Mouse (Mus musculus) midbrain, embryonic 10.5 days (tissue): ENCODE results near the gene Svopl. TPM values are rescaled to one million over a fixed set of nuclear protein-coding genes. Genes with fewer than 3 reads are reported as not detected.

Source experiments
- DNase-seq: peaks from one replicate; pipeline ENCODE4 v3.0.0-alpha.2; 2017; ENCODE audit warnings: low spot score
- H3K27ac ChIP-seq: fragments of 300-500 bp; sonication (generic); replicated peaks from 2 replicates; pipeline ENCODE4 v1.5.1; 2016; ENCODE audit warnings: mild to moderate bottlenecking
- H3K27me3 ChIP-seq: fragments of 300-500 bp; sonication (generic); 2 replicates; pipeline ENCODE4 v1.6.1; 2016; ENCODE audit warnings: low read depth, mild to moderate bottlenecking; ENCODE audit not compliant: poor library complexity, severe bottlenecking
- H3K36me3 ChIP-seq: fragments of 300-500 bp; sonication (generic); 2 replicates; pipeline ENCODE4 v1.6.1; 2016; ENCODE audit warnings: mild to moderate bottlenecking, moderate library complexity
- H3K4me1 ChIP-seq: fragments of 300-500 bp; sonication (generic); 2 replicates; pipeline ENCODE4 v1.6.1; 2016
- H3K4me3 ChIP-seq: fragments of 300-500 bp; sonication (generic); 2 replicates; pipeline ENCODE4 v1.5.1; 2016; ENCODE audit warnings: mild to moderate bottlenecking, moderate library complexity
- H3K9me3 ChIP-seq: fragments of 300-500 bp; sonication (generic); replicated peaks from 2 replicates; pipeline ENCODE4 v1.6.1; 2016; ENCODE audit warnings: mild to moderate bottlenecking
- WGBS: fragments of 180-500 bp; shearing (Covaris S2); methylation state at CpG from one replicate; pipeline ENCODE4 v1.1.7; 2016; 5-methylcytosine and 5-hydroxymethylcytosine counted together
- polyA plus RNA-seq: library from polyadenylated mRNA; unstranded; fragments of >200 nt; fragmentation: Nextera tagmentation; extraction: Ambion mirVana; gene quantifications from 2 replicates; pipeline ENCODE4 v1.2.1, GENCODE M21; 2016

Gene Svopl
- polyA plus RNA-seq, 1 experiment from 2014 or later = 1.3 TPM

GRCm38 (mm10) chr6:38021406-38021805, 25.4 kb downstream of the Svopl start:
- no peaks in the 10 kb centered on the region for H3K36me3 ChIP-seq
- H3K4me1 ChIP-seq = no peaks in the 10 kb centered on the region
- H3K27ac ChIP-seq = no peak overlapping the region
- H3K4me3 ChIP-seq = no peak overlapping the region
- DNase-seq = no peak
- H3K9me3 ChIP-seq = no peaks in the 10 kb centered on the region
- 86% methylated on average over 7 of the region's 7 CpGs for WGBS
- no peaks in the 10 kb centered on the region for H3K27me3 ChIP-seq

- DNase-seq = no peak
- WGBS = 85% methylated on average over 2 of the region's 2 CpGs
- H3K36me3 ChIP-seq = no peaks in the 10 kb centered on the region
- H3K4me3 ChIP-seq = no peak overlapping the region
- H3K27me3 ChIP-seq = no peaks in the 10 kb centered on the region
- H3K9me3 ChIP-seq = no peaks in the 10 kb centered on the region
- peaks cover 6% of the 10 kb centered on the region; the same call in 1 of the 2 replicates for H3K4me1 ChIP-seq
- no peak overlapping the region; the same call in 1 of the 2 replicates for H3K27ac ChIP-seq
These were observed 34.0 kb downstream of the Svopl start for GRCm38 (mm10) chr6:38012829-38013228.

GRCm38 (mm10) chr6:38007459-38007858, 39.3 kb downstream of the Svopl start:
- DNase-seq = peak; percentile 50
- Histone ChIP-seq H3K27ac (no peak overlapping the region), H3K27me3 (no peaks in the 10 kb centered on the region), H3K9me3 (no peaks in the 10 kb centered on the region), H3K36me3 (no peaks in the 10 kb centered on the region), H3K4me3 (no peak overlapping the region), H3K4me1 (peaks cover 2% of the 10 kb centered on the region; the same call in 1 of the 2 replicates)
- 13% methylated on average over 6 of the region's 6 CpGs for WGBS

GRCm38 (mm10) chr6:37967386-37967785, 79.4 kb downstream of the Svopl start:
- WGBS = 95% methylated on average over 4 of the region's 4 CpGs
- H3K36me3 ChIP-seq = peaks cover 94% of the 10 kb centered on the region
- H3K4me1 ChIP-seq = no peaks in the 10 kb centered on the region
- DNase-seq = no peak
- no peak overlapping the region for H3K4me3 ChIP-seq
- no peaks in the 10 kb centered on the region for H3K27me3 ChIP-seq
- no peaks in the 10 kb centered on the region for H3K9me3 ChIP-seq
- no peak overlapping the region for H3K27ac ChIP-seq

- H3K4me1 ChIP-seq = no peaks in the 10 kb centered on the region
- 89% methylated on average over 6 of the region's 6 CpGs for WGBS
- no peaks in the 10 kb centered on the region for H3K9me3 ChIP-seq
- no peaks in the 10 kb centered on the region for H3K27me3 ChIP-seq
- no peak overlapping the region for H3K27ac ChIP-seq
- H3K4me3 ChIP-seq = no peak overlapping the region
- DNase-seq = no peak
- H3K36me3 ChIP-seq = peaks cover 98% of the 10 kb centered on the region
These were observed 95.5 kb downstream of the Svopl start for GRCm38 (mm10) chr6:37951306-37951705.

GRCm38 (mm10) chr6:37936498-37936897, 110.3 kb downstream of the Svopl start:
- peak overlapping the region; percentile 66 for H3K27ac ChIP-seq
- H3K4me3 ChIP-seq = no peak overlapping the region
- peaks cover 64% of the 10 kb centered on the region for H3K36me3 ChIP-seq
- peaks cover 29% of the 10 kb centered on the region for H3K4me1 ChIP-seq
- H3K9me3 ChIP-seq = no peaks in the 10 kb centered on the region
- peak; percentile 57 for DNase-seq
- 19% methylated on average over 6 of the region's 6 CpGs for WGBS
- no peaks in the 10 kb centered on the region for H3K27me3 ChIP-seq

Other genes with a start within 250 kb of the Svopl start
- gene Trim24, start 176.2 kb downstream of the Svopl start, polyA plus RNA-seq = 21.5 and 25.2 TPM in 2 replicates
- gene Tmem213, start 62.3 kb upstream of the Svopl start, polyA plus RNA-seq = not detected in 2 replicates
- gene Atp6v0a4, start 77.6 kb upstream of the Svopl start, polyA plus RNA-seq = not detected in 2 replicates
- 5.6 and 7.2 TPM in 2 replicates for gene D630045J12Rik, start 207.0 kb upstream of the Svopl start, polyA plus RNA-seq